Mouse (Mus musculus) hindbrain, embryonic 10.5 days (tissue): Measurements from ENCODE around the gene Ptpn11. TPM values are rescaled to one million over a fixed set of nuclear protein-coding genes. Genes with fewer than 3 reads are reported as not detected.

ENCODE experiments used
- polyA plus RNA-seq: library from polyadenylated mRNA; unstranded; fragments of >200 nt; fragmentation: Nextera tagmentation; extraction: Ambion mirVana; gene quantifications from 2 replicates; pipeline ENCODE4 v1.2.1, GENCODE M21; 2016

Ptpn11 gene
- polyA plus RNA-seq, 1 experiment from 2014 or later = 20.4 TPM

Other genes starting within 250 kb of the Ptpn11 start
- gene Rph3a, start 181.3 kb downstream of the Ptpn11 start, polyA plus RNA-seq = 0.30 and 2.2 TPM in 2 replicates
- gene Rpl6, start 13.1 kb upstream of the Ptpn11 start, polyA plus RNA-seq = 553 and 627 TPM in 2 replicates
- 5.4 and 6.6 TPM in 2 replicates for gene Hectd4, start 28.8 kb upstream of the Ptpn11 start, polyA plus RNA-seq
- gene Trafd1, start 194.2 kb upstream of the Ptpn11 start, polyA plus RNA-seq = 70.8 and 96.2 TPM in 2 replicates
- 44.1 and 54.2 TPM in 2 replicates for gene Naa25, start 206.5 kb upstream of the Ptpn11 start, polyA plus RNA-seq